Mouse (Mus musculus) myocyte (in vitro differentiated cells): ENCODE data around the gene Mertk. TPM values are rescaled to one million over a fixed set of nuclear protein-coding genes. Genes with fewer than 3 reads are reported as not detected.

Experiments
- H3K27me3 ChIP-seq: one replicate; pipeline ENCODE4 v1.6.1; 2011; ENCODE audit not compliant: control insufficient read depth, insufficient read depth, insufficient read length
- H3K36me3 ChIP-seq: one replicate; pipeline ENCODE4 v1.6.1; 2011; ENCODE audit not compliant: control insufficient read depth, insufficient read depth
- H3K4me2 ChIP-seq: one replicate; pipeline ENCODE4 v1.6.1; 2011; ENCODE audit warnings: low read depth, control low read depth
- H3K4me3 ChIP-seq: one replicate; pipeline ENCODE4 v1.5.1; 2011; ENCODE audit warnings: mild to moderate bottlenecking, control low read depth, moderate library complexity
- H3K79me2 ChIP-seq: one replicate; pipeline ENCODE4 v1.6.1; 2011; ENCODE audit not compliant: control insufficient read depth, insufficient read depth
- H3ac ChIP-seq: one replicate; pipeline ENCODE4 v1.6.1; 2011; ENCODE audit not compliant: control insufficient read depth, insufficient read length
- CEBPB ChIP-seq: IDR thresholded peaks from 2 replicates; pipeline ENCODE4 v1.6.1; 2011; ENCODE audit warnings: mild to moderate bottlenecking, moderate library complexity; ENCODE audit not compliant: poor library complexity, insufficient read depth, severe bottlenecking
- E2F4 ChIP-seq: IDR thresholded peaks from one replicate; pipeline ENCODE4 v1.6.1; 2011; ENCODE audit warnings: mild to moderate bottlenecking, control low read depth, moderate library complexity; ENCODE audit not compliant: insufficient read depth
- MAX ChIP-seq: IDR thresholded peaks from one replicate; pipeline ENCODE4 v1.6.1; 2011; ENCODE audit warnings: low read depth, mild to moderate bottlenecking, control low read depth
- MYOD1 ChIP-seq, 3 experiments: IDR thresholded peaks; one replicate each; pipeline ENCODE4 v1.6.1; 2011; ENCODE audit warnings: control low read depth in 2 of 3, low read depth in 2 of 3, mild to moderate bottlenecking in 2 of 3, moderate library complexity in 1 of 3; ENCODE audit not compliant: insufficient read length in 2 of 3, control insufficient read depth in 1 of 3
- MYOG ChIP-seq, 3 experiments: IDR thresholded peaks; one replicate each; pipeline ENCODE4 v1.6.1; 2011; ENCODE audit warnings: control low read depth in 2 of 3, low read depth in 2 of 3, mild to moderate bottlenecking in 2 of 3; ENCODE audit not compliant: insufficient read length in 2 of 3, control insufficient read depth in 1 of 3, insufficient read depth in 1 of 3
- POLR2A ChIP-seq: IDR thresholded peaks from one replicate; pipeline ENCODE4 v1.6.1; 2011; ENCODE audit warnings: low read depth, mild to moderate bottlenecking, control low read depth, moderate library complexity; ENCODE audit not compliant: insufficient read length
- POLR2AphosphoS2 ChIP-seq: IDR thresholded peaks from one replicate; pipeline ENCODE4 v1.6.1; 2011; ENCODE audit warnings: low read depth, control low read depth; ENCODE audit not compliant: insufficient read length
- REST ChIP-seq: IDR thresholded peaks from one replicate; pipeline ENCODE4 v1.6.1; 2011; ENCODE audit warnings: mild to moderate bottlenecking, control low read depth, moderate library complexity; ENCODE audit not compliant: insufficient read depth, insufficient read length
- SRF ChIP-seq: IDR thresholded peaks from one replicate; pipeline ENCODE4 v1.6.1; 2011; ENCODE audit warnings: low read depth; ENCODE audit not compliant: control insufficient read depth, insufficient read length
- TCF12 ChIP-seq: IDR thresholded peaks from one replicate; pipeline ENCODE4 v1.6.1; 2011; ENCODE audit warnings: mild to moderate bottlenecking, control low read depth; ENCODE audit not compliant: poor library complexity, insufficient read depth, severe bottlenecking
- TCF3 ChIP-seq: IDR thresholded peaks from one replicate; pipeline ENCODE4 v1.6.1; 2011; ENCODE audit warnings: low read depth, control low read depth; ENCODE audit not compliant: insufficient read length
- USF1 ChIP-seq: IDR thresholded peaks from one replicate; pipeline ENCODE4 v1.6.1; 2011; ENCODE audit warnings: low read depth, mild to moderate bottlenecking, control low read depth, moderate library complexity
- polyA plus RNA-seq: library from polyadenylated mRNA; unstranded; fragments of >200 nt; fragmentation: generic; extraction: Trizol; gene quantifications from one replicate; pipeline ENCODE4 v1.2.1, GENCODE M21; 2012; ENCODE audit warnings: missing spikeins

The Mertk gene
- polyA plus RNA-seq, 1 experiment, result 0.89 TPM

DNA sequence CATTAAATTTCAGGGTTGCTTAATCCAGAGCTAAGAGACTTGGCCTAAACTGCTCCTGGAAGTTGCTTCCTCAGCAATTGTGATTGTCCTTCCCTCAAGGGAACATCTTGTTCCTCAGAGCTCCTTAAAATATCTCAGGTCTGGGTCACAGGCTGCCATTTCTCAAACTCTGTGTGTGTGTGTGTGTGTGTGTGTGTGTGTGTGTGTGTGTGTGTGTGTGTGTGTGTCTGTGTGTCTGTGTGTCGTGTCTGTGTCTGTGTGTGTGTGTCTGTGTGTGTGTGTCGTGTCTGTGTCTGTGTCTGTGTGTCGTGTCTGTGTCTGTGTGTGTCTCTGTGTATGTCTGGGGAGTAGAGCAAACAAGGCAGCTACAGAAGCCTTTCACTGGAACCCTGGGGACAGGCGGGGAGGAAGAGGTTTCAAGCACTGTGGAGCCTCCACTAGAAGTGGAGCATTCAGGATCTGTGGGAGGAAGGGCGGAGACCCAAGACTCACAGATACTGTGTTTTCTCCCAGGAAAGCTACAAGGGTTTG, 47.9 kb downstream of the Mertk start:
- H3K4me2 ChIP-seq, result no peak overlapping the region
- H3K79me2 ChIP-seq, result no peaks in the 10 kb centered on the region
- no peak overlapping the region for H3ac ChIP-seq
- no peaks in the 10 kb centered on the region for H3K27me3 ChIP-seq
- no peak overlapping the region for H3K4me3 ChIP-seq
- TF ChIP-seq E2F4, result no peak
- no peak for TF ChIP-seq MAX
- no peak for TF ChIP-seq REST
- TF ChIP-seq SRF, result no peak
- no peak for TF ChIP-seq MYOD1 (IDR thresholded peaks at IDR 0.05; ENCODE audit: control insufficient read depth in 1 of 3, insufficient read length in 2 of 3, low read depth in 2 of 3)
- TF ChIP-seq CEBPB, result no peak
- no peak for TF ChIP-seq POLR2A
- no peak for TF ChIP-seq USF1
- TF ChIP-seq POLR2AphosphoS2, result no peak
- TF ChIP-seq TCF3, result no peak
- no peak for TF ChIP-seq TCF12
- no peak for TF ChIP-seq MYOG (IDR thresholded peaks at IDR 0.05; ENCODE audit: control insufficient read depth in 1 of 3, insufficient read depth in 1 of 3, insufficient read length in 2 of 3, low read depth in 2 of 3)
- no peaks in the 10 kb centered on the region for H3K36me3 ChIP-seq

DNA sequence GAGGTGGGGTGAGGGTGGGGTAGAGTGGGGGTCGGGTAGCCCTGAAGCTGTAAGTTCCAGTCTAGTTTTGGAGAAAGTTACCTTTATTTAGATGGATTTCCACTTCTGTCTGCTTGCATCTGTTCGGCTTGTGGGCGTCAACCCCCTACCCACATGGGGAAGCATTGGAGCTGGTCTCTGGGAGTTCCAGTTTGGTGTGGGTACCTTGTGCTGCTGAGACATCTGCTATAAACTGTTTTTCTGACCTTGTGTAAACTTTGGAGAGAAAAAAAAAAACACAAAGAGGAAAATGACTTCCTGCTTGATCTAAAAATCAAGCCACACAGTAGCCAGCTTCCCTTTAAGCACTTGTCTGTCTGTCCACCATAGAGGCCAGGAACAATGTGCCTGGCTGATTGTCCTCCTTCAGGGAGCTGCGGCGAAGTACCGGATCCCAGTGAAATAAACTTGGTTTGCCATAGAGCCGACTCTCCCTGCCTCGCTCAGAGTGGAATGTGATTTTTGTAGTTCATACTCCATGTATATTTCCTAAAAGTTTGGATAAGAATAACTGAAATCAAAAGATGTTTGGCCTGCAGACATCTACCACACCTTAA, 48.8 kb downstream of the Mertk start:
- TF ChIP-seq MYOG (IDR thresholded peaks at IDR 0.05; ENCODE audit: control insufficient read depth in 1 of 3, insufficient read depth in 1 of 3, insufficient read length in 2 of 3, low read depth in 2 of 3) (no peak), MYOD1 (IDR thresholded peaks at IDR 0.05; ENCODE audit: control insufficient read depth in 1 of 3, insufficient read length in 2 of 3, low read depth in 2 of 3) (no peak)
- Histone ChIP-seq H3K4me2 (no peak overlapping the region), H3ac (no peak overlapping the region), H3K4me3 (no peak overlapping the region), H3K36me3 (no peaks in the 10 kb centered on the region), H3K79me2 (no peaks in the 10 kb centered on the region), H3K27me3 (no peaks in the 10 kb centered on the region)

DNA sequence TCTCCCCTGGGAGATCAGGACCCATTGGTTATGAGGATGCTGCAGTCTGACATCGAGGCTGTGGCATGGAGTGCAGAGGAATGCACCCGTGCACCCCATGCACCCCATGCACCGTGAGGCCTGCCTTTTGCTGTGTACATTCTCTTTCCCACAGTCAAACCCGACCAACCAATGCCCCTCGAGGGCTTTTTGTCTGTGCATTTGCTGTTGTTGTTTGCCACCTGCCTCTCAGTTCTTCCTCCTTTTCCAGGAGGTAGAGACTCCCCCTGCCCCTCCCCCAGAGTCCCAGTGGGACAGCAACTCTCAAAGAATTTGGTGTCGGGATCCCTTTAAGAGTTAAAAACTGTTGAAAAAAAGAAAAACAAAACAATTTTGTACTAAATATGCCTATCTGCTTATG, 49.4 kb downstream of the Mertk start:
- H3K79me2 ChIP-seq, result no peaks in the 10 kb centered on the region
- TF ChIP-seq SRF (no peak), E2F4 (no peak), POLR2A (no peak), TCF3 (no peak), REST (no peak), MAX (no peak), MYOD1 (IDR thresholded peaks at IDR 0.05; ENCODE audit: control insufficient read depth in 1 of 3, insufficient read length in 2 of 3, low read depth in 2 of 3) (no peak), USF1 (no peak), MYOG (IDR thresholded peaks at IDR 0.05; ENCODE audit: control insufficient read depth in 1 of 3, insufficient read depth in 1 of 3, insufficient read length in 2 of 3, low read depth in 2 of 3) (no peak), POLR2AphosphoS2 (no peak), TCF12 (no peak), CEBPB (no peak)

DNA sequence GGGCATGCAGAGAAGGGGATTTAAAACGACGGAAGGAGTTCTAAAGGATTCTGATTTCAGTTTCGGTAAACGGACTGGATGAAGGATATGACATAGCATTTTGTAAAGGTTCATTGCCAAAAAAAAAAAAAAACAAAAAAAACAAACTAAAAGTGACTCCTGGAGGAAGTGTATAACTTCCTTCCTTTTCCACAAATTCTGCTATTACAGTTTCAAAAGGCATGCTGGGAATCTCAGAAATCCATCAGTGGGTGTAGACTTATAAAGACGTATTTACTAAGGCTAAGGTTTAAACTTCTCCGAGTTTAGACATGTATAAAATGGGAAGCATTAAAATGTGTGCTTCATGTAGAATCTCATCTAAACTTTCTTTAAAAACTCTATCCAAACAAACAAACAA, 52.3 kb downstream of the Mertk start:
- no peak overlapping the region for H3K4me2 ChIP-seq
- no peaks in the 10 kb centered on the region for H3K27me3 ChIP-seq
- TF ChIP-seq REST (no peak), E2F4 (no peak), USF1 (no peak), TCF3 (no peak), MYOG (IDR thresholded peaks at IDR 0.05; ENCODE audit: control insufficient read depth in 1 of 3, insufficient read depth in 1 of 3, insufficient read length in 2 of 3, low read depth in 2 of 3) (no peak), SRF (no peak), TCF12 (no peak), CEBPB (no peak), MYOD1 (IDR thresholded peaks at IDR 0.05; ENCODE audit: control insufficient read depth in 1 of 3, insufficient read length in 2 of 3, low read depth in 2 of 3) (no peak), POLR2AphosphoS2 (no peak), MAX (no peak), POLR2A (no peak)
- H3ac ChIP-seq, result no peak overlapping the region
- no peak overlapping the region for H3K4me3 ChIP-seq
- no peaks in the 10 kb centered on the region for H3K79me2 ChIP-seq
- H3K36me3 ChIP-seq, result no peaks in the 10 kb centered on the region

More for the DNA sequence above, 49.4 kb downstream of the Mertk start:
- H3K4me2 ChIP-seq, result no peak overlapping the region
- no peaks in the 10 kb centered on the region for H3K27me3 ChIP-seq
- no peak overlapping the region for H3ac ChIP-seq
- no peak overlapping the region for H3K4me3 ChIP-seq
- H3K36me3 ChIP-seq, result no peaks in the 10 kb centered on the region
